Mouse (Mus musculus) embryonic fibroblast, embryonic 13.5 days (primary cell): Measurements from ENCODE around the gene Csmd2. TPM values are rescaled to one million over a fixed set of nuclear protein-coding genes. Genes with fewer than 3 reads are reported as not detected.

ENCODE experiments used
- H3K27ac ChIP-seq: 2 replicates; pipeline ENCODE4 v1.5.1; 2012; ENCODE audit warnings: low read length, control low read depth, inconsistent platforms; ENCODE audit not compliant: insufficient read depth
- H3K4me1 ChIP-seq: 2 replicates; pipeline ENCODE4 v1.6.1; 2011; ENCODE audit warnings: low read length; ENCODE audit not compliant: control insufficient read depth, insufficient read depth
- H3K4me3 ChIP-seq: 2 replicates; pipeline ENCODE4 v1.5.1; 2011; ENCODE audit warnings: mild to moderate bottlenecking, control low read depth, low read length; ENCODE audit not compliant: insufficient read depth
- CTCF ChIP-seq: IDR thresholded peaks from 2 replicates; pipeline ENCODE4 v1.5.1; 2011; ENCODE audit warnings: mild to moderate bottlenecking, control low read depth, low read length, moderate library complexity, borderline replicate concordance; ENCODE audit not compliant: insufficient read depth
- POLR2A ChIP-seq: IDR thresholded peaks from 2 replicates; pipeline ENCODE4 v1.6.1; 2011; ENCODE audit warnings: low read depth, mild to moderate bottlenecking, control low read depth, low read length, moderate library complexity
- polyA plus RNA-seq: library from polyadenylated mRNA; stranded (reverse); fragments of >200 nt; gene quantifications from 2 replicates; pipeline ENCODE4 v1.2.4, GENCODE M21; 2011; ENCODE audit warnings: low read depth; ENCODE audit not compliant: missing spikeins, insufficient read length

Csmd2 gene
- polyA plus RNA-seq, 1 experiment, result 0.33 TPM

- Histone ChIP-seq H3K4me3 (no peak overlapping the region), H3K27ac (no peak overlapping the region), H3K4me1 (no peaks in the 10 kb centered on the region)
- TF ChIP-seq POLR2A (no peak), CTCF (no peak)
Measured at GRCm38 (mm10) chr4:128450974-128451373, 463.3 kb downstream of the Csmd2 start.

GRCm38 (mm10) chr4:128451383-128451794 is 463.7 kb downstream of the Csmd2 start:
- Histone ChIP-seq H3K4me1 (no peaks in the 10 kb centered on the region), H3K4me3 (no peak overlapping the region), H3K27ac (no peak overlapping the region)
- TF ChIP-seq CTCF, result no peak
- TF ChIP-seq POLR2A, result no peak

GRCm38 (mm10) chr4:128466708-128467107 is 479.1 kb downstream of the Csmd2 start:
- Histone ChIP-seq H3K27ac (no peak overlapping the region), H3K4me3 (no peak overlapping the region), H3K4me1 (no peaks in the 10 kb centered on the region)
- no peak for TF ChIP-seq CTCF
- TF ChIP-seq POLR2A, result no peak

DNA sequence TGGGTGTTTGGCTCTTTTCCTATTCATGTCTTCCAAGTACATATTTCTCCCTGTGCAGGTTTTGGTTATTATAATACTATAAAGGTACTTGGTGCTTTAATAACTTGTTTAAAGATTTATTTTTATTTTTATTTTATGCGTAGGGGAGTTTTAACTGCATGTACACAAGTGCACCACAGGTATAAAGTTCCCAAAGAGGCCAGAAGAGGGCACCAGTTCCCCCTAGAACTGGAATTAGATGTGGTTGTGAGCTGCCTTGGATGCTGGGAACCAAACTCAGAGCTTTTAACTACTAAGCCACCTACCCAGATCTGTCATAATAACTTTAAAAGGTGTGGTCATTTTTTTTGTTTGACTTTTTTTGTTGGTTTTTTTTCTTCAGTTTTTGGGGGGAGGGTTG is 480.4 kb downstream of the Csmd2 start:
- no peak for TF ChIP-seq CTCF
- TF ChIP-seq POLR2A, result no peak
- Histone ChIP-seq H3K4me1 (no peaks in the 10 kb centered on the region), H3K27ac (no peak overlapping the region), H3K4me3 (no peak overlapping the region)

GRCm38 (mm10) chr4:128476249-128476648 is 488.6 kb downstream of the Csmd2 start:
- no peak for TF ChIP-seq CTCF
- TF ChIP-seq POLR2A, result no peak
- no peaks in the 10 kb centered on the region for H3K4me1 ChIP-seq
- H3K27ac ChIP-seq, result no peak overlapping the region
- no peak overlapping the region for H3K4me3 ChIP-seq

- TF ChIP-seq POLR2A, result no peak
- no peak for TF ChIP-seq CTCF
- no peak overlapping the region for H3K27ac ChIP-seq
- no peak overlapping the region for H3K4me3 ChIP-seq
- H3K4me1 ChIP-seq, result no peaks in the 10 kb centered on the region
Measured at GRCm38 (mm10) chr4:128483891-128484290, 496.2 kb downstream of the Csmd2 start.

DNA sequence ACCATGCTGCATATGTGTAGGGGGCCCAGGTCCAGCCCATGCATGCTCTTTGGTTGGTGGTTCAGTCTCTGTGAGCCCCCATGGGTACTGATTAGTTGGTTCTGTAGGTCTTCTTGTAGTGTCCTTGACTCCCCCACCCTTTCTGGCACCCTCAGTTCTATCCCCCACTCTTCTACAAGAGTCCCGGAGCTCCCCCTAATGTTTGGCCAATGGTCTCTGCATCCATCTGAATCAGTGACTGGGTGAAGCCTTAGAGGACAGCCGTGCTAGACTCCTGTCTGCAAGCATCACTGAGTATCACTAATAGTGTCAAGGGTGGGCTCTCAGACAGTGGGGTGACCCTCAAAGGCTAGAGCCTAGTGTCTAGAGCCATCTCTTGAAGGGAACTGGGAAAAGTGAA is 497.0 kb downstream of the Csmd2 start:
- TF ChIP-seq CTCF, result no peak
- TF ChIP-seq POLR2A, result no peak
- Histone ChIP-seq H3K4me1 (no peaks in the 10 kb centered on the region), H3K27ac (no peak overlapping the region), H3K4me3 (no peak overlapping the region)

DNA sequence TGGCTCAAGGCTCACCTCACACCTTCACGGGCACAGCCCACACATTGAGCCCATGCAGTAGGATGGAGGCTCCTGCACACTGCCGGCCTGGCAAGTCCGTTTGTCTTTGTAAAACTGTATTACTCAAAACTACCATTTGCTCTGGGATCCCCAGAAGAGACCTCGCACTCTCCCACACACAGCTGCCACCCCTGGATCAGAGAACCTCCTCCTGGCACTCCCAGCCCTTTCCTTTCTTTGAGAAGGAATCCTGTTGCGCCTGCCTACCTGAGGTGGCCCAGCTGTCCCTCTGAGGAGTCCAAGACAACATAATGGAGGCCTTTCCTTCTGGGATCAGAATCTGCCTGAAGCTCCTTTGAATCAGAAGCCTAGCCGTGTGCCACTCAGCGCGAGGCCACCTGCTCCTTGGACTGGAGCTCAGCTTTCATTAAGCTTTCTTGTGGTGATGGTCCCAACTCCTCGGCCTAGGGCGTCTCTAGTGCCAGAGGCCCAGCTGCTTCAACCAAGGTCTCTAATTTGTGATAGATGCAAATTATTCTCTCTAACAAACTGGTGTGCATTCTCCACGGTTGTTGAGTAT is 502.0 kb downstream of the Csmd2 start:
- Histone ChIP-seq H3K4me3 (no peak overlapping the region), H3K4me1 (no peaks in the 10 kb centered on the region)
- no peak for TF ChIP-seq CTCF
- TF ChIP-seq POLR2A, result no peak

GRCm38 (mm10) chr4:128492055-128492454 is 504.4 kb downstream of the Csmd2 start:
- Histone ChIP-seq H3K4me1 (no peaks in the 10 kb centered on the region), H3K4me3 (no peak overlapping the region), H3K27ac (no peak overlapping the region)
- TF ChIP-seq CTCF, result no peak
- no peak for TF ChIP-seq POLR2A

More for the DNA sequence above, 502.0 kb downstream of the Csmd2 start:
- H3K27ac ChIP-seq, result no peak overlapping the region

DNA sequence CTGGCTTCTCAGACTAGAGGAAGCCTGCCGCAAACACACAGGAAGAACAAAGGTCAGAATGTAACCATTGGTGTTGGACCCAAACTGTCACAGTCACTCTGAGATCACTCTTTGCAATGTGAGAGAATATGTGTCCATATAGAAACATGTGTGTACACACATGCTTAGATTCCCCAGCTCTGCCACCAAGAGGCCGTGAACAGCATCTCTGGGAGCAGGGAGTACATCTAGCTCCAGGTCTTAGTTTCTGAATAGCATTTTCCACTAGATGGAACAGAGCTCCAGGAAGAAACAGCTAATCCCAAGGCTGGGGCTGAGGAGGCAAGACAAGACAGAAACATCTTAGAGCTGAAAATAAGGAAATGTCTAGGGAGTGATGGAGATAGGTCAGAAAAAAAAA is 512.3 kb downstream of the Csmd2 start:
- H3K4me1 ChIP-seq, result no peaks in the 10 kb centered on the region
- no peak overlapping the region for H3K27ac ChIP-seq
- no peak for TF ChIP-seq CTCF
- no peak for TF ChIP-seq POLR2A
- no peak overlapping the region for H3K4me3 ChIP-seq

DNA sequence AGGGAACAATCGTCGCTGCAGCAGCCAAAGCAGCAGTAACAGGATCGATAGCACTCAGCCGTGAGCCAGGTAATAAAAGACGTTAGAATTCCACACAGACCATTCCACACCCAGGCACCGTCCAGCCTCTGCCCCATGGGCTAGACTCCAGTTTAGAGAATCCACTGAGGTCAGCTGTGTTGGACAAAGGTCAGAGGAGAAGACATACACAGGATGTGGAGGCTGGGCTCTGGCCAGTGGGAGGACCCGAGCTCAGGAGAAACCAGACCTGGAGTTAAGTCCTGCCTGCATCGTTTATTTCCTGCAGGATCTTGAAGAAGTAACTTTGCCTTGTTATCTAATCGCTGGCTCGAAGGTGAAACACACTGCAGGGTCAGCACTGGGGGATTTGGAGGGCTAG is 519.2 kb downstream of the Csmd2 start:
- Histone ChIP-seq H3K4me3 (no peak overlapping the region), H3K27ac (no peak overlapping the region), H3K4me1 (no peaks in the 10 kb centered on the region)
- TF ChIP-seq POLR2A (no peak), CTCF (no peak)
